Mouse (Mus musculus) bone marrow, adult 2 months (tissue): ENCODE measurements around the gene Tle4.

Source experiments
- CTCF ChIP-seq: fragments of 200-500 bp; IDR thresholded peaks from 2 replicates; pipeline ENCODE4 v1.5.1; 2011; ENCODE audit warnings: low read length, control low read depth; ENCODE audit not compliant: control insufficient read depth, insufficient read depth
- POLR2A ChIP-seq: fragments of 200-500 bp; IDR thresholded peaks from 2 replicates; pipeline ENCODE4 v1.6.1; 2011; ENCODE audit warnings: low read depth, mild to moderate bottlenecking, control low read depth, low read length, borderline replicate concordance; ENCODE audit not compliant: control insufficient read depth

DNA sequence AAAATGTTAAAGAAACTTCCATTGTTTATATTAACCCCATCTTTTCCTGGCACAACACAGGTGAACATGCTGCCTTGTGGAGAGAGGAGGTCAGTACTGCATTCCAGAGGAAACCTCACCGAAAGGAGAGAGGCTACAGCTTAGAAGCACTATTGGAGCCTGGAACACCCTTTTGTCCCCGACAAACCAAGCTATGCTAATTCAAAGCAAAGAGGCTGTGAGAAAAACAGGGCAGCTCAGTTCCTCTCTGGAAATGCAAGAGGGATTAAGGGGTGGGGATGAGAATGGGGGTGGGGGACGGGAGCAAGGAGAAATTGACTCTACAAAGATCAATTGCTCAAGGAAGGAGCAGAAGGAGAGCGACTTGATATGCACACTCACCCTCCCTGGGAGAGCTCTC lies 182.9 kb downstream of the Tle4 start:
- no peak for TF ChIP-seq CTCF
- TF ChIP-seq POLR2A: no peak
